Mouse (Mus musculus) 3134 (cell line): ENCODE data around the gene Plscr2.

Experiments
- DNase-seq: peaks from one replicate; pipeline ENCODE4 v3.0.0-alpha.2; 2011; ENCODE audit warnings: low spot score; ENCODE audit not compliant: insufficient read length; ENCODE audit errors: extremely low read depth

Gene Plscr2

GRCm38 (mm10) chr9:92337661-92338060, 62.3 kb downstream of the Plscr2 start:
- DNase-seq, result no peak

- DNase-seq, result no peak
Observed at GRCm38 (mm10) chr9:92338954-92339353, 63.6 kb downstream of the Plscr2 start.
